Mouse (Mus musculus): ENCODE data around the gene 1600012H06Rik. TPM values are rescaled to one million over a fixed set of nuclear protein-coding genes. Genes with fewer than 3 reads are reported as not detected.
"Not testable (repeated sequence)": the region's sequence is repeated elsewhere in the genome, so short reads cannot be mapped to it uniquely, and the experiment has no call there.

The 1600012H06Rik gene
- polyA plus RNA-seq, 1 experiment from 2014 or later, result 11.2 TPM

- DNase-seq (no peak), ATAC-seq (ENCODE audit: low read depth) (no peak)
- Histone ChIP-seq H3K27ac (no peak overlapping the region), H3K4me2 (peak overlapping the region; percentile 95), H3K4me1 (replicated peaks) (peaks cover 32% of the 10 kb centered on the region), H3K36me3 (peaks cover 35% of the 10 kb centered on the region), H3K4me3 (replicated peaks) (no peak overlapping the region; the same call in 1 of the 2 replicates), H3K9ac (peak overlapping the region; percentile 20), H3K9me3 (replicated peaks) (no peaks in the 10 kb centered on the region), H3K27me3 (no peaks in the 10 kb centered on the region)
- 86% methylated on average over 1 of the region's 1 CpGs for WGBS (ENCODE audit: insufficient replicate concordance)
Measured at GRCm38 (mm10) chr17:14944551-14944950, 1.6 kb downstream of the 1600012H06Rik start.

- H3K9me3 ChIP-seq (replicated peaks), result no peaks in the 10 kb centered on the region
- H3K4me1 ChIP-seq (replicated peaks), result peaks cover 26% of the 10 kb centered on the region
- no peak for DNase-seq
- H3K9ac ChIP-seq, result no peak overlapping the region
- ATAC-seq (ENCODE audit: low read depth), result no peak
- no peak overlapping the region for H3K4me2 ChIP-seq
- peaks cover 77% of the 10 kb centered on the region for H3K36me3 ChIP-seq
- WGBS (ENCODE audit: insufficient replicate concordance), result 74% methylated on average over 7 of the region's 7 CpGs
- no peak overlapping the region for H3K4me3 ChIP-seq (replicated peaks)
- no peak overlapping the region for H3K27ac ChIP-seq
- no peaks in the 10 kb centered on the region for H3K27me3 ChIP-seq
Measured at GRCm38 (mm10) chr17:14949161-14949827, 6.3 kb downstream of the 1600012H06Rik start.

- Histone ChIP-seq H3K27ac (peak overlapping the region; percentile 1; the same call in 1 of the 2 replicates), H3K4me3 (replicated peaks) (no peak overlapping the region), H3K36me3 (peaks cover 73% of the 10 kb centered on the region)
Measured at GRCm38 (mm10) chr17:14953452-14953851, 10.5 kb downstream of the 1600012H06Rik start.

GRCm38 (mm10) chr17:14958686-14959327 lies 15.8 kb downstream of the 1600012H06Rik start:
- Histone ChIP-seq H3K27me3 (no peaks in the 10 kb centered on the region), H3K9ac (peak overlapping the region; percentile 39), H3K36me3 (peaks cover 35% of the 10 kb centered on the region), H3K9me3 (replicated peaks) (no peaks in the 10 kb centered on the region), H3K4me3 (replicated peaks) (peak overlapping the region; percentile 85), H3K4me2 (peak overlapping the region; percentile 83), H3K27ac (peak overlapping the region; percentile 11; the same call in 1 of the 2 replicates), H3K4me1 (replicated peaks) (peaks cover 32% of the 10 kb centered on the region)
- WGBS (ENCODE audit: insufficient replicate concordance), result 33% methylated on average over 5 of the region's 5 CpGs
- ATAC-seq (ENCODE audit: low read depth) (no peak), DNase-seq (peak; percentile 16)

More at GRCm38 (mm10) chr17:14953452-14953851, 10.5 kb downstream of the 1600012H06Rik start:
- no peaks in the 10 kb centered on the region for H3K9me3 ChIP-seq (replicated peaks)
- H3K4me2 ChIP-seq, result no peak overlapping the region
- DNase-seq (peak; percentile 15), ATAC-seq (ENCODE audit: low read depth) (peak; percentile 79)
- WGBS (ENCODE audit: insufficient replicate concordance), result 67% methylated on average over 8 of the region's 8 CpGs
- no peaks in the 10 kb centered on the region for H3K27me3 ChIP-seq
- H3K4me1 ChIP-seq (replicated peaks), result peaks cover 21% of the 10 kb centered on the region
- H3K9ac ChIP-seq, result no peak overlapping the region

- no peak for DNase-seq
- peak overlapping the region; percentile 85 for H3K4me3 ChIP-seq (replicated peaks)
- H3K9ac ChIP-seq, result peak overlapping the region; percentile 76
- no peaks in the 10 kb centered on the region for H3K27me3 ChIP-seq
- ATAC-seq (ENCODE audit: low read depth), result no peak
- H3K9me3 ChIP-seq (replicated peaks), result no peaks in the 10 kb centered on the region
- peak overlapping the region; percentile 71 for H3K27ac ChIP-seq
- H3K4me2 ChIP-seq, result peak overlapping the region; percentile 83
- 19% methylated on average over 3 of the region's 3 CpGs for WGBS (ENCODE audit: insufficient replicate concordance)
- peaks cover 24% of the 10 kb centered on the region for H3K36me3 ChIP-seq
- H3K4me1 ChIP-seq (replicated peaks), result peaks cover 26% of the 10 kb centered on the region
Measured at GRCm38 (mm10) chr17:14959979-14960378, 17.0 kb downstream of the 1600012H06Rik start.

GRCm38 (mm10) chr17:14960520-14960919 lies 17.5 kb downstream of the 1600012H06Rik start:
- WGBS (ENCODE audit: insufficient replicate concordance), result under 1% methylated on average over 19 of the region's 23 CpGs
- peak; percentile 33 for DNase-seq
- peak overlapping the region; percentile 91 for H3K27ac ChIP-seq

GRCm38 (mm10) chr17:14960951-14961556 lies 18.1 kb downstream of the 1600012H06Rik start, which contains the start of gene Phf10:
Phf10 (minus strand) TSS chr17:14961273.
- H3K9me3 ChIP-seq (replicated peaks); H3K27me3 ChIP-seq: not testable (repeated sequence)
- peaks cover 26% of the 10 kb centered on the region for H3K4me1 ChIP-seq (replicated peaks)
- peak; percentile 75 for ATAC-seq (ENCODE audit: low read depth)
- H3K4me3 ChIP-seq (replicated peaks), result peak within 1 kb of the TSS; percentile 85
- peaks cover 21% of the 10 kb centered on the region for H3K36me3 ChIP-seq
- WGBS (ENCODE audit: insufficient replicate concordance), result 1% methylated on average over 57 of the region's 100 CpGs
- peak within 1 kb of the TSS; percentile 91 for H3K27ac ChIP-seq
- H3K4me2 ChIP-seq, result peak within 1 kb of the TSS; percentile 83
- peak; percentile 32 for DNase-seq
- peak within 1 kb of the TSS; percentile 95 for H3K9ac ChIP-seq

More at GRCm38 (mm10) chr17:14960520-14960919, 17.5 kb downstream of the 1600012H06Rik start:
- Histone ChIP-seq H3K27me3 (no peaks in the 10 kb centered on the region), H3K36me3 (peaks cover 22% of the 10 kb centered on the region), H3K4me2 (peak overlapping the region; percentile 83), H3K9ac (peak overlapping the region; percentile 95), H3K4me3 (replicated peaks) (peak overlapping the region; percentile 85), H3K4me1 (replicated peaks) (peaks cover 26% of the 10 kb centered on the region), H3K9me3 (replicated peaks) (no peaks in the 10 kb centered on the region)
- peak; percentile 13; the same call in 1 of the 2 replicates for ATAC-seq (ENCODE audit: low read depth)

GRCm38 (mm10) chr17:14961557-14962154 lies 18.7 kb downstream of the 1600012H06Rik start:
- not testable (repeated sequence) for H3K27ac ChIP-seq; DNase-seq; H3K9ac ChIP-seq; H3K9me3 ChIP-seq (replicated peaks); H3K4me2 ChIP-seq; H3K27me3 ChIP-seq; H3K4me3 ChIP-seq (replicated peaks)
- peak; percentile 56 for ATAC-seq (ENCODE audit: low read depth)
- WGBS (ENCODE audit: insufficient replicate concordance), result no CpG with 5 or more reads among the region's 44 CpGs
- H3K4me1 ChIP-seq (replicated peaks), result peaks cover 26% of the 10 kb centered on the region
- H3K36me3 ChIP-seq, result peaks cover 16% of the 10 kb centered on the region

GRCm38 (mm10) chr17:14968373-14968913 lies 25.5 kb downstream of the 1600012H06Rik start:
- not testable (repeated sequence) for H3K4me3 ChIP-seq (replicated peaks); H3K27me3 ChIP-seq; H3K27ac ChIP-seq; H3K9me3 ChIP-seq (replicated peaks); DNase-seq; H3K36me3 ChIP-seq; H3K9ac ChIP-seq; H3K4me1 ChIP-seq (replicated peaks); H3K4me2 ChIP-seq
- ATAC-seq (ENCODE audit: low read depth), result peak; percentile 82
- no CpG with 5 or more reads among the region's 6 CpGs for WGBS (ENCODE audit: insufficient replicate concordance)

- WGBS (ENCODE audit: insufficient replicate concordance), result 1% methylated on average over 4 of the region's 7 CpGs
- not testable (repeated sequence) for H3K27me3 ChIP-seq; H3K36me3 ChIP-seq; H3K4me1 ChIP-seq (replicated peaks); H3K9ac ChIP-seq; H3K9me3 ChIP-seq (replicated peaks); H3K27ac ChIP-seq
- Histone ChIP-seq H3K4me2 (peak overlapping the region; percentile 48), H3K4me3 (replicated peaks) (peak overlapping the region; percentile 32; the same call in 1 of the 2 replicates)
- ATAC-seq (ENCODE audit: low read depth) (0 out of 2 replicates have a peak, but pooled peaks have one; percentile 11), DNase-seq (peak; percentile 51)
Measured at GRCm38 (mm10) chr17:14977718-14978361, 34.9 kb downstream of the 1600012H06Rik start.

Measured in liver, embryonic 13.5 days (tissue).